Mouse (Mus musculus) left cerebral cortex, postnatal 14 days (tissue): ENCODE measurements around the gene Ccndbp1. TPM values are rescaled to one million over a fixed set of nuclear protein-coding genes. Genes with fewer than 3 reads are reported as not detected.

Experiments used
- DNase-seq, 2 experiments: peaks; one replicate each; pipeline ENCODE4 v3.0.0; 2021 to 2022; ENCODE audit warnings: low spot score in 2 of 2, mixed read lengths in 1 of 2
- intact Hi-C: fragments of 180-260 bp; cut with DNase I; formaldehyde crosslinking; loops from one replicate; pipeline ENCODE4 v1.15.1; 2025
- microRNA-seq, 2 experiments: library from miRNA; unstranded; fragments of <30 nt; microRNA quantifications; one replicate each; pipeline ENCODE4 v1.2.0; 2022
- total RNA-seq, 2 experiments: library from RNA; stranded (reverse); gene quantifications; 2 replicates each; pipeline ENCODE4 v1.2.3; 2021

The Ccndbp1 gene
- total RNA-seq, 2 experiments from 2014 or later, result 53.7 to 57.9 TPM

DNA sequence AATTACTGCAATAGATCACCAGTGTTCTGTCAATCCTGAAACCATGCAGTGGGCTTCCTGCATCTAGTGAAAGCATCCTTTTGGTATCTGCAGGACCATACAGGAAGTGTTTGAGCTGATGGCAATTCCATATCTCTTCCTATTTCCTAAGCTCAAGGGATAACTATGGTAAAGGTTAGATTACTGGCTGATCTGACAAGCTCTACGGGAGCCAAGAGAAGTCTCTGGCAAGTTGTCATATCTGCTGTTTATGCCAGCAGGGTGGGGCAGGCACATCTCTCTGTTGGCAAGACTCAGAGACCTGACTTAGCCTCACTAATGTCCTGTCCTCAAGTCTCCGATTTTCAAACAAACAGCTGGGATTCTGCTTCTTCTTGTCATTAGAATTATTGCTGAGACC is 45.9 kb downstream of the Ccndbp1 start:
- intact Hi-C loops, result no loop called here
- no peak for DNase-seq

- no peak for DNase-seq
- intact Hi-C loops, result no loop called here
These were observed 47.7 kb downstream of the Ccndbp1 start for GRCm38 (mm10) chr2:121055915-121056314.

DNA sequence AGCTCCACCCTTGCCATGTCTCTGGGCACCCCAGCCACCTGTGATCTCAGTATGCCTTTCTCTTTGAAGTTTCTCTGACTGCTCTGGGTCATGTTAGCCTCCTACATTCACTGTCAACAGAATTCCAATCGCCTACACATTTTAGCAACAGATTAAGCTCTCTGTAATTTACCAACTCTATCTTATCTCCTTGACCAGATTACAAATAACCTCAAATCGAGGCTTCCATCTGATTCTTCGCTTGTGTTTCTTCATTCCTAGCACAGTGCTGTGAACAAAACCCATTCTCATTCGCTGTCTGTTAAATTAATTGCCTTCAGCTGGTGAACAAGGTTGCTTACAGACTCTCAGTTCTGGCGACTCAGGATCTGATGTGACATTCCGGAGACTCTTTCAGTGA is 49.8 kb downstream of the Ccndbp1 start:
- no peak for DNase-seq
- intact Hi-C loops, result no loop called here

GRCm38 (mm10) chr2:121061315-121061714 is 53.1 kb downstream of the Ccndbp1 start:
- DNase-seq, result no peak
- intact Hi-C loops, result no loop called here

Small RNA genes lying within 50 kb of the gene (microRNA-seq; reads per million reads assigned to microRNA genes)
- 0 to 0.67 reads per million in 2 experiments for gene Gm44325

Other genes with a start within 250 kb of the Ccndbp1 start
- 10 to 100 TPM; 18.7 to 25.7 TPM for gene Cdan1, start 158.3 kb upstream of the Ccndbp1 start, total RNA-seq
- gene Ttbk2, start 157.8 kb upstream of the Ccndbp1 start, total RNA-seq, result 10 to 100 TPM; 67.2 to 70.6 TPM
- gene Ubr1, start 37.7 kb upstream of the Ccndbp1 start, total RNA-seq, result 10 to 100 TPM; 39.3 to 40.4 TPM
- gene Tmem62, start 31.4 kb upstream of the Ccndbp1 start, total RNA-seq, result 10 to 100 TPM; 23.9 to 24.4 TPM
- under 1 TPM in 1 of 2 experiments, not detected in 1; 0.13 TPM for gene Epb42, start 28.7 kb downstream of the Ccndbp1 start, total RNA-seq
- gene Tgm5, start 77.4 kb downstream of the Ccndbp1 start, total RNA-seq, result not detected
- under 1 TPM in 1 of 2 experiments, not detected in 1; 0.15 TPM for gene Tgm7, start 101.4 kb downstream of the Ccndbp1 start, total RNA-seq
- gene Adal, start 132.0 kb downstream of the Ccndbp1 start, total RNA-seq, result 10 to 100 TPM; 13.7 to 20.1 TPM
- gene Lcmt2, start 132.2 kb downstream of the Ccndbp1 start, total RNA-seq, result 1 to 10 TPM; 8.1 to 8.5 TPM
- 10 to 100 TPM; 38.0 to 38.1 TPM for gene Tubgcp4, start 162.3 kb downstream of the Ccndbp1 start, total RNA-seq
- gene Zscan29, start 162.7 kb downstream of the Ccndbp1 start, total RNA-seq, result 1 to 10 TPM; 6.1 to 6.3 TPM